Mouse (Mus musculus) spleen, adult 2 months (tissue): Measurements from ENCODE around the gene Gm10160.

ENCODE experiments used
- CTCF ChIP-seq: fragments of 200-500 bp; IDR thresholded peaks from 2 replicates; pipeline ENCODE4 v1.5.1; 2011; ENCODE audit warnings: mild to moderate bottlenecking, inconsistent platforms; ENCODE audit not compliant: insufficient read depth, insufficient read length, insufficient replicate concordance; ENCODE audit errors: extremely low read depth
- POLR2A ChIP-seq: fragments of 200-500 bp; IDR thresholded peaks from 2 replicates; pipeline ENCODE4 v1.6.1; 2011; ENCODE audit warnings: low read depth, low read length, inconsistent platforms

DNA sequence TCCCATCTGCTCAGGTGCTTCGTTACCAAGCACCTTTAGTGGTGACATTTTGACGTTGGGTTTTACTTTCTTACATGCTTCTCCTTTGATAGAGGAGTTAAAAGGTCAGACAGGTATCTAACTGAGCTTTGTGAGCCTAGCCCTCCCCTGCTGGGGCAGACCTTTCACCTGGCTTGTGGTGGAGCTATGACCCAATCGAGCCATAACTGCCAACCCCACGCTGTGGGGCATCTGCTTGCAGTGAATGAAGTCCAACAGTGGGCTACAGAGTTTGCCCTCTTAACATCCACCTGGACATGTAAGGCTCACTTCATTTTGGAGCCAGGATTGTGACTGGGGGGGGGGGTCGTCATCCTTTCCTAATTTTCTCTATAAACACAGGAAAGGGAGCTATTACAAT lies 24.7 kb upstream of the Gm10160 start:
- TF ChIP-seq CTCF (no peak), POLR2A (no peak)
